Mouse (Mus musculus) ES-E14 (cell line): ENCODE data around the gene Wdr95. TPM values are rescaled to one million over a fixed set of nuclear protein-coding genes. Genes with fewer than 3 reads are reported as not detected.

Experiments
- DNase-seq: peaks from one replicate; pipeline ENCODE4 v3.0.0-alpha.2; 2013; ENCODE audit warnings: low read depth, low spot score
- H3K27ac ChIP-seq: 2 replicates; pipeline ENCODE4 v1.5.1; 2012; ENCODE audit warnings: low read depth, mild to moderate bottlenecking, low read length, moderate library complexity, mixed read lengths; ENCODE audit not compliant: poor library complexity, insufficient read depth, severe bottlenecking
- H3K36me3 ChIP-seq: 2 replicates; pipeline ENCODE4 v1.6.1; 2012; ENCODE audit warnings: mild to moderate bottlenecking, low read length, moderate library complexity, mixed read lengths; ENCODE audit not compliant: control insufficient read depth, poor library complexity, insufficient read depth, severe bottlenecking
- H3K4me1 ChIP-seq, 2 experiments: fragments of 150-350 bp in 1 of 2; sonication (generic) in 1 of 2; 2 replicates each; pipeline ENCODE4 v1.6.1; 2012; ENCODE audit warnings: low read length in 2 of 2, mild to moderate bottlenecking in 1 of 2, mixed read lengths in 1 of 2; ENCODE audit not compliant: control insufficient read depth in 2 of 2, insufficient read depth in 2 of 2, poor library complexity in 1 of 2
- H3K4me3 ChIP-seq, 2 experiments: fragments of 150-350 bp in 1 of 2; sonication (generic) in 1 of 2; 2 replicates each; pipeline ENCODE4 v1.5.1; 2012; ENCODE audit warnings: low read length in 2 of 2, low read depth in 1 of 2, mild to moderate bottlenecking in 1 of 2, mixed read lengths in 1 of 2; ENCODE audit not compliant: insufficient read depth in 1 of 2, poor library complexity in 1 of 2, severe bottlenecking in 1 of 2
- H3K9ac ChIP-seq: 2 replicates; pipeline ENCODE4 v1.6.1; 2012; ENCODE audit warnings: low read depth, mild to moderate bottlenecking, low read length, mixed read lengths; ENCODE audit not compliant: poor library complexity, insufficient read depth, severe bottlenecking
- H3K9me3 ChIP-seq: fragments of 150-350 bp; sonication (generic); 2 replicates; pipeline ENCODE4 v1.6.1; 2012; ENCODE audit warnings: low read depth, mild to moderate bottlenecking, low read length; ENCODE audit not compliant: control insufficient read depth, insufficient read depth
- CHD2 ChIP-seq: IDR thresholded peaks from 2 replicates; pipeline ENCODE4 v1.6.1; 2014; ENCODE audit warnings: mild to moderate bottlenecking, low read depth, low read length, inconsistent platforms
- HCFC1 ChIP-seq: IDR thresholded peaks from 2 replicates; pipeline ENCODE4 v1.6.1; 2012; ENCODE audit warnings: low read length, inconsistent platforms, borderline replicate concordance; ENCODE audit not compliant: insufficient read depth
- MAFK ChIP-seq: IDR thresholded peaks from 2 replicates; pipeline ENCODE4 v1.6.1; 2014; ENCODE audit warnings: mild to moderate bottlenecking, low read depth, low read length, inconsistent platforms; ENCODE audit not compliant: insufficient read depth
- ZC3H11A ChIP-seq: IDR thresholded peaks from 2 replicates; pipeline ENCODE4 v1.6.1; 2012; ENCODE audit warnings: low read depth, mild to moderate bottlenecking, inconsistent platforms, low read length, borderline replicate concordance
- ZNF384 ChIP-seq: IDR thresholded peaks from 2 replicates; pipeline ENCODE4 v1.6.1; 2012; ENCODE audit warnings: low read depth, low read length, inconsistent platforms
- in situ Hi-C, 2 experiments: fragments of 600-800 bp; cut with MboI; formaldehyde crosslinking; loops; one replicate each; pipeline ENCODE4 v1.15.1; 2025; ENCODE audit warnings: low sequenced_read_pairs in 2 of 2, inconsistent platforms in 1 of 2; ENCODE audit not compliant: unreplicated experiment in 2 of 2
- total RNA-seq: library from RNA; depleted of rRNA; stranded (reverse); fragments of 300-350 nt; gene quantifications from 2 replicates; pipeline ENCODE4 v1.2.3, GENCODE M21; 2012

Wdr95 gene
- total RNA-seq, 1 experiment, result 1.5 TPM

DNA sequence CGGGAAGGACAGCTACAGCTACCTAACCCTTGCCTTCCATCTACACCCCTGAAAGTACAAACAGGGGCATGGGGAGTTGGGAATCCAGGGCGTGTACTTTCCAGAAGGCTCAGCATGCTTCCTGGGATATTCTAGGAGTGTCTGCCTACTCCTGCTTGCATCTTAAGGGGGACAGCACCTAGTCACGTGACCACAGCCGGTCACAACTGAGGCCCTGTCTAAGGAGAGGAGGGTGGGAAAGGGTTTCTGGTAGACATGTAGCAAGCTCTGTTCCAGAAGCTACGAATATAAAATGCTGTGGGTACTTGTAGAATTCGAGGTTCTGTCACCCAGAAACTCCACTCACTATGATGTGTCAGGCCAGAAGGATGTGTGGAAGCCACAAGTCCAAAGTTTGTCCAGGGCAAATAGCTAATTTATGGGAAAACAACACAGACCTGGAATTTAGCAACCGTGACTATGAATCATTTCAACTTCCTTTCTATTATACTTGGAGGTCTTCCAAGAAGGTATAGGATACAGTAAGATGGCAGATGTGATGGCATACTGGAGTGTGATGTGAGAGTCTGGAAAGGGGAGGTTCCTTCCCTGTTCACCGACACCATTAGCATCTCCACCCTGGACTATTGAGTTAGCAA is 78.7 kb downstream of the Wdr95 start:
- no peaks in the 10 kb centered on the region for H3K36me3 ChIP-seq
- no peak overlapping the region for H3K4me3 ChIP-seq
- no peaks in the 10 kb centered on the region for H3K4me1 ChIP-seq
- H3K27ac ChIP-seq, result no peak overlapping the region
- no peak overlapping the region for H3K9ac ChIP-seq
- in situ Hi-C loops, result no loop called here
- TF ChIP-seq HCFC1 (no peak), ZC3H11A (no peak), ZNF384 (no peak), CHD2 (no peak), MAFK (no peak)
- no peak for DNase-seq
- no peaks in the 10 kb centered on the region for H3K9me3 ChIP-seq

GRCm38 (mm10) chr5:149611476-149612164 is 83.1 kb downstream of the Wdr95 start:
- H3K9me3 ChIP-seq, result no peaks in the 10 kb centered on the region
- no peak overlapping the region for H3K9ac ChIP-seq
- H3K27ac ChIP-seq, result no peak overlapping the region
- peaks cover 7% of the 10 kb centered on the region for H3K36me3 ChIP-seq
- DNase-seq, result no peak
- H3K4me1 ChIP-seq, result peaks cover 0 to 3% of the 10 kb centered on the region in 2 experiments; a peak in 1 of 4 replicates
- in situ Hi-C loops, result no loop called here
- no peak for TF ChIP-seq CHD2
- H3K4me3 ChIP-seq, result no peak overlapping the region

DNA sequence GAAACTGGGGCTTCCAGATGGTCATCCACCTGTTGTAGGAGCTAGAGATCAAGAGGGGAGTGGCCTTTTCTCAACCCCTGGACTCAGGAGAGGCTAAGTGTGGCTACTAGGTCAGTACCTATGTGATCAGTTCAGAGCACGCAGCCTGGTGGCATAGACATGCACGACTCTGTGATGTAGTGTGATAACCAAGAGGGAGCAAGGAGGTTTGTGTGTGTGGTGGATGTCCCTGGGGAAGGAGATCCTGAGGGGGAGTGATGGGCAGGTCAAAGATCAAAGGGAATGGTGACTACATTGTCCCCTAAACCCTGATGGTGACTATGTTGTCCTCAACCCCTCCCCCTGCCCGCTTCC is 83.7 kb downstream of the Wdr95 start:
- Histone ChIP-seq H3K4me3 (no peak overlapping the region), H3K36me3 (peaks cover 11% of the 10 kb centered on the region), H3K27ac (no peak overlapping the region), H3K9ac (no peak overlapping the region), H3K9me3 (no peaks in the 10 kb centered on the region), H3K4me1 (peaks cover 0 to 6% of the 10 kb centered on the region in 2 experiments; a peak in 1 of 4 replicates)
- in situ Hi-C loops, result no loop called here
- TF ChIP-seq ZNF384 (no peak), CHD2 (no peak), HCFC1 (no peak), MAFK (no peak), ZC3H11A (no peak)
- DNase-seq, result no peak

GRCm38 (mm10) chr5:149612740-149613139 is 84.3 kb downstream of the Wdr95 start:
- no peak overlapping the region for H3K4me3 ChIP-seq
- in situ Hi-C loops, result no loop called here
- no peak overlapping the region for H3K9ac ChIP-seq
- TF ChIP-seq HCFC1 (no peak), ZNF384 (no peak), MAFK (no peak), CHD2 (no peak), ZC3H11A (no peak)
- peaks cover 15% of the 10 kb centered on the region for H3K36me3 ChIP-seq
- peaks cover 0 to 6% of the 10 kb centered on the region in 2 experiments; a peak in 1 of 4 replicates for H3K4me1 ChIP-seq
- H3K27ac ChIP-seq, result no peak overlapping the region
- H3K9me3 ChIP-seq, result no peaks in the 10 kb centered on the region
- no peak for DNase-seq
